Mouse (Mus musculus) olfactory bulb, adult 2 months (tissue): Measurements from ENCODE around the gene Mphosph9. TPM values are rescaled to one million over a fixed set of nuclear protein-coding genes. Genes with fewer than 3 reads are reported as not detected.

Experiments used
- H3K27ac ChIP-seq: fragments of 200-500 bp; 2 replicates; pipeline ENCODE4 v1.5.1; 2012; ENCODE audit warnings: low read depth, low read length; ENCODE audit not compliant: insufficient read depth
- H3K4me1 ChIP-seq: fragments of 200-500 bp; 2 replicates; pipeline ENCODE4 v1.6.1; 2012; ENCODE audit warnings: low read length; ENCODE audit not compliant: control insufficient read depth, insufficient read depth
- H3K4me3 ChIP-seq: fragments of 200-500 bp; 2 replicates; pipeline ENCODE4 v1.5.1; 2012; ENCODE audit warnings: mild to moderate bottlenecking, low read depth, low read length, moderate library complexity; ENCODE audit not compliant: insufficient read depth
- CTCF ChIP-seq: fragments of 200-500 bp; IDR thresholded peaks from 2 replicates; pipeline ENCODE4 v1.5.1; 2012; ENCODE audit warnings: low read depth, mild to moderate bottlenecking, low read length, moderate library complexity; ENCODE audit not compliant: insufficient read depth
- POLR2A ChIP-seq: fragments of 200-500 bp; IDR thresholded peaks from 2 replicates; pipeline ENCODE4 v1.6.1; 2012; ENCODE audit warnings: mild to moderate bottlenecking, low read depth, low read length, moderate library complexity; ENCODE audit not compliant: insufficient read depth
- WGBS: fragments of 180-500 bp; shearing (Covaris S2); methylation state at CpG from one replicate; pipeline ENCODE4 v1.1.7; 2018; 5-methylcytosine and 5-hydroxymethylcytosine counted together
- polyA plus RNA-seq: library from polyadenylated mRNA; stranded (reverse); fragments of >200 nt; gene quantifications from 2 replicates; pipeline ENCODE4 v1.2.4, GENCODE M21; 2012; ENCODE audit warnings: low replicate concordance; ENCODE audit not compliant: missing spikeins, insufficient read depth, insufficient read length

Mphosph9 gene
- polyA plus RNA-seq, 1 experiment: not detected

DNA sequence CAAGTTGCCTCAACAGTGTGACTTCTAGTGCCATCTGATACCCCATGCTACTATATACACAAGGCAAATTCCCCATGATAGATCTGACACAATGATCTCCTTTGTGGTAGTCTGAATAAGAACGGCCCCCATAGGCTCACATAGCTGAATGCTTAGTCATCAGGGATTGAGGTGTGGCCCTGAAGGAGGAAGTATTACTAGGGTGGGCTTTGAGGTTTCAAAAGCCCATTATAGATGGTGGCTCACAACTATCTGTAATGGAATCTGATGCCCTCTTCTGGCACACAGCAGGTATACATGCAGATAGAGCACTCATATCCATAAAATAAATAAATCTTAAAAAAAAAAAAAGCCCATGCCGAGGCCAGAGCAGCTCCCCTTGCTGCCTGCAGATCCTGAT lies 68.6 kb downstream of the Mphosph9 start:
- H3K4me3 ChIP-seq: no peak overlapping the region
- H3K4me1 ChIP-seq: peaks cover 7% of the 10 kb centered on the region; the same call in 1 of the 2 replicates
- no peak for TF ChIP-seq POLR2A
- no peak for TF ChIP-seq CTCF
- H3K27ac ChIP-seq: no peak overlapping the region
- WGBS: 25% methylated on average over 2 of the region's 2 CpGs

DNA sequence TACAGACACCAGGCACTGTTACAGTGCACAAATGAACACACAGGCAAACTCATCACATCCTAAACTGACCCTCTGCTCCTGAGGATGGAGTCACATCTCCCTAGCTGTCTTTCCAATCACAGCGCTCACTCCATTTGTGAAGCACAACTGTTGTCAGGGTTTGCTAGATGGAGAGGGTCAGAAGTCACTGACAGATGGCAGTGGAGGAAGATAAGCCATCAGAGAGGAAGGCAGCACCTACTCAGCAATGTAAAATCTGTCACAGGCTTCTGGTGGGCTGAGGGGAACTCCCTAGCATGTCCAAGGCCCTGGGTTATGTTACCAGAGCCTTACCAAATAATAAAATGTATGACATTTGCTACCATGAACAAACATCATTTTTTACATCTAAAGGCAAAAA lies 69.7 kb downstream of the Mphosph9 start:
- WGBS: 100% methylated on average over 1 of the region's 1 CpGs
- no peak overlapping the region for H3K4me3 ChIP-seq
- peaks cover 11% of the 10 kb centered on the region for H3K4me1 ChIP-seq
- H3K27ac ChIP-seq: no peak overlapping the region
- TF ChIP-seq CTCF (no peak), POLR2A (no peak)

DNA sequence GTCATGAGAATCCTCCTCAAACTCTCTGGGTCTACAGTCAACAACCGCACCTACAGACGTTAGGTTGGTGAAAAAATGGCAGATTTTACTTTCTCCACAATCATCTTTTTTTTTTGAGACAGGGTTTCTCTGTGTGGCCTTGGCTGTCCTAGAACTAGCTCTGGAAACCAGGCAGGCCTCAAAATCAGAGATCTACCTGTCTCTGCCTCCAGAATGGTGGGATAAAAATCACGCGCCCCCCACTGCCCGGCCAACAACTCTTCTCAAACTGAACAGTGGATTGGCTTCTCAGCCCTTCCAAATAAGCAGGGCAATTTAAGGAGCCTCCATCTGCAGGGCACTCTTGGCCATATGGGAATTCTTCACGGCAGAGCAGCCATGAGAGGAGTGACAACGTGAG lies 72.6 kb downstream of the Mphosph9 start:
- H3K4me1 ChIP-seq: peaks cover 15% of the 10 kb centered on the region
- no peak overlapping the region for H3K4me3 ChIP-seq
- WGBS: 89% methylated on average over 7 of the region's 7 CpGs
- no peak overlapping the region for H3K27ac ChIP-seq
- no peak for TF ChIP-seq CTCF
- TF ChIP-seq POLR2A: no peak

DNA sequence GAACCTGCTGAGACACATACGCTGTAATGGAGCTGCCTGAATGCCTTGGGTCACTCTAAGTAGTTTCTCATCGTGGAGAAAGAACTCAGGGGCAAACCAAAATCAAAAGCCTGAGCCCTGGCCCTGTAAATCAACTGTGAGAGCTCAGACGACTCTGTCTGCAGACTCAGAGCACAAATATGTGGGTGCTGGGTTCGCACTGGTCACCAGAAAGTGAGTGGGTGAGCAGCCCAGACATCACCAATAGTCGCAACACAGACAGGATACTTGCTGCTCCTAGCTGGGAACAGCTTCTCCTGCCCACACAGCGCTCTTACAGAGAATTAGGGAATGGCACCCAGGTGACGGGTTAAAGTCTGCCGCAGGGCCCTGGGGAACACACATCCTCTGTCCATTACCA lies 74.2 kb downstream of the Mphosph9 start:
- 50% methylated on average over 8 of the region's 8 CpGs for WGBS
- TF ChIP-seq CTCF (no peak), POLR2A (no peak)
- Histone ChIP-seq H3K27ac (peak overlapping the region; percentile 70; the same call in 1 of the 2 replicates), H3K4me1 (peaks cover 18% of the 10 kb centered on the region), H3K4me3 (no peak overlapping the region)

DNA sequence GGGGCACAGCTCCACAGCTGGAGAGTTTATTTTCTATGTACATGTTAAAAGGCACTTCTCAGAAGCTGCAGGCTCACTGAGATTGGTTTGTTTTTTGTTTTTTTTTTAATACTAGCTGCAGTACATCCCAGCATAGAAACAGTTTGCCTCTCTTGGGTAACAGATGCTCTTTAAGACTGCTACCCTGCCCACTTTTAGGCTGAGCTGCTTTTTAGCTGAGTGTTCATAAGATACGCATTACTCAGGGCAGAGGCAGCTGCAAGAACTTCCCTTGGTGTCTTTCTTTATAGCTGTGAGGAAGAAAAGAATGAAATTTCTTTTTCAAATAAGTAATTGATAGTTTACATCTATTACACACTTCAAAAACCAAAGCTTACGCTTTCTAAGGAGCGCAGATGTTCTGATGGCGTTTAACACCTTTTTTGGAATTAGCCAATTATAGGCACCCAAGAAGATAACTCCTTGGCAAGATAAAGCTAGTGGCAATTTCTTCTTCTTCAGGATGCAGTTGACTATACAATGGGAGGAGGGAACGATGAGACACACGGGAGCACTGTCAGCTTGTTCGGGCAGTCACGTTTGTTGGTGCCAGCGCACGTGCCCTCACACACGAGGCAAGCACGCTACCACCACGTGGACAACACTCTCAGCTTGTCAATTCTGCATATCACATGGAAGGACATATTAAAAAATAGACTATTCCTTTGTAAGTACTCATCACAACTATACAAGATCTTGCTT lies 75.0 kb downstream of the Mphosph9 start:
- Histone ChIP-seq H3K4me3 (no peak overlapping the region), H3K27ac (peak overlapping the region; percentile 72), H3K4me1 (peaks cover 22% of the 10 kb centered on the region)
- TF ChIP-seq CTCF: no peak
- no peak for TF ChIP-seq POLR2A
- 47% methylated on average over 13 of the region's 13 CpGs for WGBS

DNA sequence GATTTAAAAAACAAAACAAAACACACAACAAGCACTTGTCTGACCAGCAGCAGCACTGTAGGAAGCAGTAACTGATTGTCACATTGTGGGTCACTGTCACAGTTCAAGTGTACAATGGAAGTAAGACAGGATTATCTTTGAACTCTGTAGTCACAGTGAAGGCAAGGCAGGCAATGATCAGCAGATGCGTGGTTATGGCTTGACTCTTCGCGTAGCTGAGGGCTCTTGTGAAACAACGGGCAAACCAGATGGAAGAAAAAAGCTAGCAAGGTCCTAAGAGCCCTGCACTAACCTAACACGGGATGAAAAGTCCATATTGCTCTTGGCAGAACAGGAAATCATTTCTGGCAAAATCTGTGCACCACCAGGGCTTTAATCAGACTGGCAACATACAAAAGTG lies 76.7 kb downstream of the Mphosph9 start:
- peaks cover 28% of the 10 kb centered on the region for H3K4me1 ChIP-seq
- 78% methylated on average over 5 of the region's 5 CpGs for WGBS
- no peak overlapping the region for H3K4me3 ChIP-seq
- TF ChIP-seq POLR2A: no peak
- no peak for TF ChIP-seq CTCF
- no peak overlapping the region for H3K27ac ChIP-seq

DNA sequence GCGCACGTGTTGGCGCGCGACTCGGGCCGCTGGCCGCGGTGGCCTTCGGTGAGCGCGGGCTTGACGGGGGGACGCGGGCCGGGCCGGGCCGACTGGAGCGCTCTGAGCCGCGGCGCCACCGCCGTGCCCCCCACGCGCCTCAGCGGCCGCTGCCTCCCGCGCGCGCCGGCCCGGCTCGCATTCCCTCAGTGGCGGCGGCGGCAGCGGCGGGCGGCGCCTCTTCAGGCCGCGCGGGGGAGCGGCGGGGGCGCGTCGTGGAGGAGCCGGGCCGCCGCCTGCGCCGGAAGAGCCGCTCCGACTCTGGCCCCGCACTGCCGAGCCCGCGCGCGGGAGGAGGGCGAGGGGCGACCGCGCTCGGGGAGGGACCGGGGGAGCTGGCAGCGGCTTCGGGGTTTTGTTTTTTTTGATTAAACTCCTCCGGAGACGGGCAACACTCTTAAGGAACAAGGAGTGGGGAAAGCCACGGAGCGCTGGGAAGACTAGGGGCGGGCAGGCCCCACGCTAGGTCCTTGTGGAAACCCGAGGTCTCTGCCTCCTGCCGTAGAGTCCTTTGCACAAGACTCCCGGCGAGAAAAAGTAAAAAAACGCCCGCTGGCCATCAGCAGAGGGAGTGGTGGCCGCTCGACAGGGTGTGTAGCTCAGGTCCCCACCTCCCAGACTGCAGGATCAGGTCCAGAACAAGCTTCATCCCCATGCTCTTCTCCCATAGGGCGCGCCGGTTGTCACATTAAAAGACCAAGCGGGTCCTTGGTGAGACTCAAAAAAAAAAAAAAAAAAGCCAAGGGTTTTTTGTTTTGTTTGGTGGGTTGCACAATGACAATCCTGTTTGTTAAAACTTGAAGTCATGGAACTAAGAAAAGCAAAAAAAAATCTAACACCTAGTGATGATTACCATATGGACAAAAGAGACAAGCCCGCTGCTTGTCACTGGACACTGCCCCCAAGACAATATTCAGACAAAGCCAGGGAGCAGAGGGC lies 77.9 kb downstream of the Mphosph9 start, which contains the start of gene Pitpnm2:
Gene Pitpnm2 (minus strand): TSS at position 147 of the 978 bp plus-strand sequence.
- peak within 1 kb of the TSS; percentile 74 for H3K27ac ChIP-seq
- TF ChIP-seq POLR2A: no peak
- TF ChIP-seq CTCF: no peak
- H3K4me1 ChIP-seq: peaks cover 28% of the 10 kb centered on the region
- peak within 1 kb of the TSS; percentile 87 for H3K4me3 ChIP-seq
- 8% methylated on average over 90 of the region's 90 CpGs for WGBS

DNA sequence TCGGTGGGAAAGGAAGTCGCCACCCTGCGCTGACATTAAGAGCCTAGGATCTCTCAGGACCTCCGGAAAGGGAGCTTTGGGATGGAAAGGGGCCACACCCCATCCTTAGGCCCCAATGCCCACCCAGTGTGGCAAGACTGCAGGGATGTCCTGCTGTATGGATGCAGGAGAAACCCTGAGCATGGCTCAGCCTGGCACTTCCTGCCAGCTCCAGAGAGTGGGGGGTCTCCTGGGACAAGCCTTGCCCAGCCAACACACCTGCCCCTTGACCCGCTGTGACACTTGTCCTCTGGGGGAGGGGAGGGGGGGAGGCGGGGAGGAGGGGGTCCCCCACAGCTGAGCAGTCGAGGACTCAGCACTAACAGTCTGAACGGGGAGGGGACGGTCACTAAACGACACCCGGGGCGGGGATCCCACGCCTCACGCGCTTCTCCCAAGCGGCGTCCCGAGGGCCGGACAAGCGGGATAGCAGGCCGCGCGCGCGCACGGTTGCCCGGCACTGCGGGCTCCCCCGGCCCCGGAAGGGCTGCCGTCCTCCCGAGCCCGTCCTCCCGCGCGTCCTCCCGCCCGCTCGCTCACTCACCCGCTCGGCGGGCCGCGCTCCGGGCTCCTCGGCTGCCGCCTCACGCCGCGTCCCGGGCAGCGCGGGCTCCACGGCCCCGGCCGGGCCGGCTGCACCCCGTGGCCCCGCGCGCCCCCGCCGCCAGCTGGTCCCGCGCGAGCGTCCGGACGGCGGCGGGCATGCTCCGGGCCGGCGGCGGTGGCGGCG lies 78.7 kb downstream of the Mphosph9 start:
- no peak for TF ChIP-seq CTCF
- H3K4me3 ChIP-seq: peak overlapping the region; percentile 87
- peak overlapping the region; percentile 70 for H3K27ac ChIP-seq
- 3% methylated on average over 76 of the region's 77 CpGs for WGBS
- H3K4me1 ChIP-seq: peaks cover 28% of the 10 kb centered on the region
